Mouse (Mus musculus) frontal cortex, adult (tissue): ENCODE measurements around the gene Ap1g1.
"Not testable (repeated sequence)": the region's sequence is repeated elsewhere in the genome, so short reads cannot be mapped to it uniquely, and the experiment has no call there.

Source experiments
- ATAC-seq: cut with Nextera tagmentation; 2 replicates; pipeline ENCODE4 v1.9.2; 2017; ENCODE audit warnings: mild to moderate bottlenecking, moderate library complexity, mixed read lengths; ENCODE audit not compliant: low TSS enrichment

The Ap1g1 gene

DNA sequence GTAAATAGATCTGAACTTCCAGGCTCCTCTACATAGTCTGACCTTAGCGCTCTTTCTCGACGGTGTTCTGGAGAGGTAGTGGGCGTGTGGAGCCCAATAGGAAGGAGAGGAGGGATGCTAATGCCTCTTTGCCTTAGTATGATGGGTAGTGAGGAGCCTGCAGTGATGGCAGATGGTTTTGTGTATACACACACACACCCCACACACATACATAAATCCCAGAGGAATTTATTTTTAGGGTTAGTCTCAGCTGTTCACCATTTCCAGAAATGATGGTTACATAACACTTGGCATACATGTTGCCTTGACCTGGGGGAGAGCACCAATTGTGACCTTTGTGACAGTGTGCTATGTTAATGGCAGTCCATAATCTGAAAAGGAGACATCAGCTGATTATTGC, 87.2 kb downstream of the Ap1g1 start:
- ATAC-seq = peak; percentile 59

DNA sequence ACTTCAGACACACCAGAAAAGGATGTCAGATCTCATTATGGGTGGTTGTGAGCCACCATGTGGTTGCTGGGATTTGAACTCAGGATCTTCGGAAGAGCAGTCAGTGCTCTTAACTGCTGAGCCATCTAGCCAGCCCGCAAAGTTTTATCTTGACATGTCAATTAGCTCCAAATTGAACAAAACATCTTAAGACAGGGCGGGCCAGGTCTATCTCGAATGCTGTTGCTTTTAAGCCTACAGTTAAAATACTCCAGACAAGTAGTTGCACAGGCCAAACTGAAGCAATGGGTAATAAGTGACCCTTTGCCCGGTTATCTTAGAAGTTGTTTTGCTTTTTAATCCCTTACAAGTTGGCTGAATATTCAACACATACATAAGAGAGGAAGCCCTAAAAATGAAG, 88.3 kb downstream of the Ap1g1 start:
- no peak for ATAC-seq

- ATAC-seq = peak; percentile 88
Observed at GRCm38 (mm10) chr8:109868003-109868679, 89.8 kb downstream of the Ap1g1 start, which contains the start of gene Phlpp2. TSS of gene Phlpp2 (plus strand) at chr8:109868542.

GRCm38 (mm10) chr8:109868680-109869361, 90.5 kb downstream of the Ap1g1 start:
- ATAC-seq = peak; percentile 35

- ATAC-seq = no peak
Observed at GRCm38 (mm10) chr8:109871056-109871455, 92.7 kb downstream of the Ap1g1 start.

DNA sequence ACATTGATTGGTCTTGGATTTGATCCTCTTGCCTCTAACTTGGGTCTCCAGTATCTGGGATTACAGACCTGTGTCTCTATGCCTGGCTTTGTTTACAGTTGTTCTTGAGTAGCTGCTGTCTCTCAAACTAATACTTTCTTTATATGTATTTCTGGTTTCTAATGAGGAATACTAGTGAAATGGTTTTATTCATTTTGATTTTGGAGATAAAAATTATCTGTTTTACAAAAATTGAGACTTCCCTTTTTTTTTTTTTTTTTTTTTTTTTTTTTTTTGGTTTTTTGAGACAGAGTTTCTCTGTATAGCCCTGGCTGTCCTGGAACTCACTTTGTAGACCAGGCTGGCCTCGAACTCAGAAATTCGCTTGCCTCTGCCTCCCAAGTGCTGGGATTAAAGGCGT, 95.4 kb downstream of the Ap1g1 start:
- ATAC-seq = not testable (repeated sequence)

DNA sequence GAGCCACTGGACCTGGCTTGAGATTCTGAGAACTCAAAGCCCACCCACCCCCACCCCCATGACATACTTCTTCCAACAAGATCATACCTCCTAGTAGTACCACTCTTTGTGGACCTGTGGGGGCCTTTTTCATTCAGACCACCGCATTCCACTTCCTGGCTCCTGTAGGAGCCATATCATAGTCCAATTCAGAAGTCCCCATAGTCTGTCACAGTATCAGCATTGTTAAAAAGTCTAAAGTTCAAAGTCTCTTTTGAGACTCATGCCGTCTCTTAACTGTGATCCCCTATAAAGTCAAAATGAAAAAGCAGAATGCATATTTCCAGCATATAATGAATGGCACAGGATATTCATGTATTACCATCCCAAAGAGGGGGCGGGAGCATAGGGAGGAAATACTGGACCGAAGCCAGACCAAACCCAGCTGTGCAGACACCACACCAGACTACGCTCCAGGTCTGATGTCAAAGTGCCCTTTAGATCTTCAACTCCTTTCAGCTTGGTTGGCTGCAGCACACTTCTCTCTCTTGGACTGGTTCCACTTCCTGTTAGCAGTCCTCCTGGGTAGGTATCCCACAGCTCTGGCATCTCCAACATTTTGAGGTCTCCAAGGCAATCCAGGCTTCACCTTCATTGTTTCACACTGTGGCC, 101.8 kb downstream of the Ap1g1 start:
- no peak for ATAC-seq

- ATAC-seq = no peak
Observed at GRCm38 (mm10) chr8:109885294-109885693, 106.9 kb downstream of the Ap1g1 start.

GRCm38 (mm10) chr8:109889211-109889610, 110.9 kb downstream of the Ap1g1 start:
- no peak for ATAC-seq

GRCm38 (mm10) chr8:109890794-109891585, 112.6 kb downstream of the Ap1g1 start:
- no peak for ATAC-seq

DNA sequence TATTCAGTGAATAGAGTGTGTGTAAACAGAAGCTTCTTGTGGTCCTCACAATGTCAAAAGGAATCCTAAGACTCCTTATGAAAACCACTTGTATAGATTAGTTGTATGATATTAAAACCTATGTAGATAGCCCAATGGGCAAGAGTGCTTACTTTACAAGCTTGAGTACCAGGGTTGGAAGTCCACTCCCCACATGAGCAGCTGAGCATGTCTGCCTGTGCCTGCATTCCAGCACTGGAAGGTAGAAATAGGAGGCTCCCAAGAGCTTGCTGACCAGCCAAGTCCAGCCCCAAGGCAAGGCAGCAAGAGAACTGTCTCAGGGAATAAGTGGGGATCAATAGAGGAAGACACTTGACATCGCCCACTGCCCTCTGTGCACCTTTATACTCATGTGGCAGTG, 116.3 kb downstream of the Ap1g1 start:
- no peak for ATAC-seq

- no peak for ATAC-seq
Observed at GRCm38 (mm10) chr8:109895355-109895754, 117.0 kb downstream of the Ap1g1 start.

GRCm38 (mm10) chr8:109902379-109902778, 124.0 kb downstream of the Ap1g1 start:
- no peak for ATAC-seq

DNA sequence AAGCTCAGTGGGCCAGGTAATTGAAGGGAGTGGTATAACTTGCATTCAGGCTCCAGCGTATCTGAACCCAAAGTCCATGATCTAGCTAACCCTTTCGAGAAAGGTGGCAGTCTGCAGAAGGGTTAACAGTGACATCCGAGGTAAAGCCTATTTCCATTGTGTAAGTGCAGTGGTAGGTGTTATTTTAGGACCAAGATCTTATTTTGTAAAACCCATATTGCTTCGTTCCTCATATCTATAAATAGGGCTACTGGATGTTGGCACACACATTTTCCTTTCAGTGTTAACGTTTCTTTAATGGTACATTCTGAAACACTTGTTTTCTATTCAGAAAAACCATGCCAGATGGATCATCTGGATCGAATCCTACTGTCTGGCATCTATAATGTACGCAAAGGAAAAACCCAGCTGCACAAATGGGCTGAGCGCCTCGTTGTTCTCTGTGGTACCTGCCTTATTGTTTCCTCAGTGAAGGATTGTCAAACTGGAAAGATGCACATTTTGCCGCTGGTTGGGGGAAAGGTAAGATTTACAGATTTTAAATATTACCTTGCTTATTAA, 125.6 kb downstream of the Ap1g1 start:
- peak; percentile 75 for ATAC-seq

DNA sequence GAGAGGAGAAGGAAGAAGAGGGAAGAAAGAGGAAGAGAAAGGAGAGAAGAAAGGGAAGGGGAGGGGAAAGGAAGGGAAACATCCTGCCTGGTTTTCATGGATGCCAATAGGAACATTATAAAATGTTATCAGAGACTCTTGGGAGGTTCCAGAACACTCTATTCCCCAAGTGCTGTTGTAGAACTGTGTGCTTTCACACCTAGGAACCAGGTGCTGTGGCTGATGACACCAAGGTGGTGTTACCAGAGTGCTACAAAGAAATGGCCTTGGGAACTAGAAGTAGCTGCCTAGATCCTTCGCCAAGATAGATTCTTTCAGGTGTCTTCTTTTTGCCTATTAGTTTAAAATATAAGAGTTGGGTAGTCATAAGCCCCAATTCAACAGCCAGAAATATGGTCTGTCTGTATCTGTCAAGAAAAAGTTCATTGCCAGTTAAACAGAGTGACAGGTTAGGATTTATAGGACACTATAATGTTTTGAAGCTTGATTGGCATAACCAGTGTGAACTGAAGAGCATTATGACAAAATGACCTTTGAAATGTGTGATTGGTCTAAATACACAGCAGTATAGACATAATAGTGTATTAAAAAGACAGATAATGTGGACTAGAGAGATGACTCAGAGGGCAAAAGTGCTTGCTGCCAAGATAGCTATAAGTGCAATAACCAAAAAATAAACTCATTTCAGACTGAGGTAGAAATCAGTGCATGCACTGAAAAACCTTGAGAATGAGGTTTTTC, 126.7 kb downstream of the Ap1g1 start:
- ATAC-seq = no peak

- ATAC-seq = peak; percentile 69
Observed at GRCm38 (mm10) chr8:109906907-109907306, 128.6 kb downstream of the Ap1g1 start.

DNA sequence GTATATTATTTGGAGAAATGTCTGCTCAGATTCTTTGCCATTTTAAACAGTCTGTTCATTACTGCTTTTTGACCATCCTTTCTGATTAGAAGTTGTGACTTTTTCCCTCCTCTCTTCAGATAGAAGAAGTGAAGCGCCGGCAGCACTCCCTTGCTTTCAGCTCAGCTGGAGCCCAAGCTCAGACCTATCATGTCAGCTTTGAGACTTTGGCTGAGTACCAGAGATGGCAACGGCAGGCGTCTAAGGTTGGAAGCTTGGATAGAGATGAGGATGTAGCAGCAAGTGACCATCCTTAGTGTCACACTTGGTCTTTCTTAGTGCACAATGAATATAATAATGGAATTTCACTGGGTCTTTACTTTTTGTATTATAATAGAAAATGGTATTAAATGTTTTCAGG, 129.0 kb downstream of the Ap1g1 start:
- ATAC-seq = no peak
